Mouse (Mus musculus): ENCODE results near the gene Slc43a2. TPM values are rescaled to one million over a fixed set of nuclear protein-coding genes. Genes with fewer than 3 reads are reported as not detected.

Slc43a2 gene
- polyA plus RNA-seq, 1 experiment from 2014 or later: 20.2 TPM

GRCm38 (mm10) chr11:75605318-75605717, 73.8 kb downstream of the Slc43a2 start:
- no peaks in the 10 kb centered on the region for H3K4me1 ChIP-seq
- no peaks in the 10 kb centered on the region for H3K9me3 ChIP-seq
- H3K4me2 ChIP-seq: no peak overlapping the region
- 75% methylated on average over 1 of the region's 1 CpGs for WGBS
- no peaks in the 10 kb centered on the region for H3K27me3 ChIP-seq (replicated peaks)
- H3K9ac ChIP-seq: no peak overlapping the region
- no peak for ATAC-seq (replicated peaks)
- no peak overlapping the region for H3K27ac ChIP-seq
- H3K36me3 ChIP-seq (replicated peaks): peaks cover 42% of the 10 kb centered on the region
- H3K4me3 ChIP-seq: no peak overlapping the region

- WGBS: 93% methylated on average over 5 of the region's 5 CpGs
- no peak for ATAC-seq (replicated peaks)
- Histone ChIP-seq H3K4me1 (no peaks in the 10 kb centered on the region), H3K9me3 (no peaks in the 10 kb centered on the region), H3K27me3 (replicated peaks) (no peaks in the 10 kb centered on the region), H3K36me3 (replicated peaks) (peaks cover 21% of the 10 kb centered on the region), H3K27ac (no peak overlapping the region), H3K4me3 (no peak overlapping the region), H3K4me2 (no peak overlapping the region), H3K9ac (no peak overlapping the region)
Observed at GRCm38 (mm10) chr11:75608776-75609175, 77.3 kb downstream of the Slc43a2 start.

- no peak overlapping the region for H3K27ac ChIP-seq
- no peak overlapping the region for H3K4me2 ChIP-seq
- H3K9me3 ChIP-seq: no peaks in the 10 kb centered on the region
- H3K36me3 ChIP-seq (replicated peaks): peaks cover 25% of the 10 kb centered on the region
- H3K9ac ChIP-seq: no peak overlapping the region
- H3K4me1 ChIP-seq: no peaks in the 10 kb centered on the region
- 93% methylated on average over 2 of the region's 2 CpGs for WGBS
- H3K4me3 ChIP-seq: no peak overlapping the region
- no peaks in the 10 kb centered on the region for H3K27me3 ChIP-seq (replicated peaks)
- ATAC-seq (replicated peaks): no peak
Observed at GRCm38 (mm10) chr11:75610021-75610420, 78.5 kb downstream of the Slc43a2 start.

- 97% methylated on average over 1 of the region's 1 CpGs for WGBS
- Histone ChIP-seq H3K4me3 (no peak overlapping the region), H3K36me3 (replicated peaks) (peaks cover 29% of the 10 kb centered on the region)
Observed at GRCm38 (mm10) chr11:75614769-75615168, 83.3 kb downstream of the Slc43a2 start.

GRCm38 (mm10) chr11:75615556-75615955, 84.1 kb downstream of the Slc43a2 start:
- Histone ChIP-seq H3K27me3 (replicated peaks) (no peaks in the 10 kb centered on the region), H3K4me3 (no peak overlapping the region), H3K9ac (no peak overlapping the region), H3K4me1 (no peaks in the 10 kb centered on the region), H3K4me2 (no peak overlapping the region), H3K9me3 (no peaks in the 10 kb centered on the region), H3K36me3 (replicated peaks) (peaks cover 31% of the 10 kb centered on the region), H3K27ac (no peak overlapping the region)
- no peak for ATAC-seq (replicated peaks)
- 94% methylated on average over 2 of the region's 2 CpGs for WGBS

More at GRCm38 (mm10) chr11:75614769-75615168, 83.3 kb downstream of the Slc43a2 start:
- Histone ChIP-seq H3K27ac (no peak overlapping the region), H3K9ac (no peak overlapping the region), H3K4me2 (no peak overlapping the region), H3K4me1 (no peaks in the 10 kb centered on the region), H3K27me3 (replicated peaks) (no peaks in the 10 kb centered on the region), H3K9me3 (no peaks in the 10 kb centered on the region)
- no peak for ATAC-seq (replicated peaks)

- H3K36me3 ChIP-seq (replicated peaks): peaks cover 45% of the 10 kb centered on the region
- H3K27ac ChIP-seq: no peak overlapping the region
- no peak overlapping the region for H3K4me3 ChIP-seq
- no peaks in the 10 kb centered on the region for H3K27me3 ChIP-seq (replicated peaks)
- no peak for ATAC-seq (replicated peaks)
- H3K4me2 ChIP-seq: no peak overlapping the region
- no peak overlapping the region for H3K9ac ChIP-seq
- WGBS: 76% methylated on average over 5 of the region's 5 CpGs
- H3K4me1 ChIP-seq: no peaks in the 10 kb centered on the region
- no peaks in the 10 kb centered on the region for H3K9me3 ChIP-seq
Observed at GRCm38 (mm10) chr11:75619133-75619532, 87.6 kb downstream of the Slc43a2 start.

GRCm38 (mm10) chr11:75620136-75620780, 88.8 kb downstream of the Slc43a2 start:
- H3K36me3 ChIP-seq (replicated peaks): peaks cover 49% of the 10 kb centered on the region

GRCm38 (mm10) chr11:75621426-75621825, 89.9 kb downstream of the Slc43a2 start:
- ATAC-seq (replicated peaks): no peak
- Histone ChIP-seq H3K36me3 (replicated peaks) (peaks cover 55% of the 10 kb centered on the region), H3K4me2 (no peak overlapping the region), H3K9ac (no peak overlapping the region), H3K4me1 (no peaks in the 10 kb centered on the region), H3K9me3 (no peaks in the 10 kb centered on the region), H3K4me3 (no peak overlapping the region), H3K27ac (no peak overlapping the region), H3K27me3 (replicated peaks) (no peaks in the 10 kb centered on the region)
- 83% methylated on average over 2 of the region's 2 CpGs for WGBS

More at GRCm38 (mm10) chr11:75620136-75620780, 88.8 kb downstream of the Slc43a2 start:
- Histone ChIP-seq H3K4me2 (no peak overlapping the region), H3K27me3 (replicated peaks) (no peaks in the 10 kb centered on the region), H3K4me3 (no peak overlapping the region), H3K27ac (no peak overlapping the region), H3K9me3 (no peaks in the 10 kb centered on the region), H3K9ac (no peak overlapping the region), H3K4me1 (no peaks in the 10 kb centered on the region)
- ATAC-seq (replicated peaks): no peak
- 92% methylated on average over 12 of the region's 12 CpGs for WGBS

- 93% methylated on average over 2 of the region's 2 CpGs for WGBS
- Histone ChIP-seq H3K4me2 (no peak overlapping the region), H3K9ac (no peak overlapping the region), H3K27me3 (replicated peaks) (no peaks in the 10 kb centered on the region), H3K27ac (no peak overlapping the region), H3K4me3 (no peak overlapping the region), H3K4me1 (no peaks in the 10 kb centered on the region), H3K9me3 (no peaks in the 10 kb centered on the region), H3K36me3 (replicated peaks) (peaks cover 62% of the 10 kb centered on the region)
- ATAC-seq (replicated peaks): no peak
Observed at GRCm38 (mm10) chr11:75622588-75623329, 91.3 kb downstream of the Slc43a2 start.

- Histone ChIP-seq H3K36me3 (replicated peaks) (peaks cover 65% of the 10 kb centered on the region), H3K27ac (peak overlapping the region; percentile 17; the same call in 1 of the 2 replicates), H3K4me3 (no peak overlapping the region), H3K4me1 (no peaks in the 10 kb centered on the region), H3K4me2 (no peak overlapping the region), H3K9me3 (no peaks in the 10 kb centered on the region), H3K9ac (no peak overlapping the region), H3K27me3 (replicated peaks) (no peaks in the 10 kb centered on the region)
- WGBS: 75% methylated on average over 2 of the region's 2 CpGs
- no peak for ATAC-seq (replicated peaks)
Observed at GRCm38 (mm10) chr11:75624102-75624554, 92.6 kb downstream of the Slc43a2 start.

- no peak overlapping the region for H3K4me2 ChIP-seq
- H3K27ac ChIP-seq: no peak overlapping the region
- peaks cover 53% of the 10 kb centered on the region for H3K36me3 ChIP-seq (replicated peaks)
- H3K27me3 ChIP-seq (replicated peaks): no peaks in the 10 kb centered on the region
- no peak for ATAC-seq (replicated peaks)
- H3K4me1 ChIP-seq: peaks cover 7% of the 10 kb centered on the region
- 92% methylated on average over 4 of the region's 4 CpGs for WGBS
- no peak overlapping the region for H3K4me3 ChIP-seq
- no peaks in the 10 kb centered on the region for H3K9me3 ChIP-seq
- H3K9ac ChIP-seq: no peak overlapping the region
Observed at GRCm38 (mm10) chr11:75625820-75626219, 94.3 kb downstream of the Slc43a2 start.

All from midbrain, embryonic 15.5 days (tissue).